Mouse (Mus musculus): Measurements from ENCODE around the gene Caprin1. TPM values are rescaled to one million over a fixed set of nuclear protein-coding genes. Genes with fewer than 3 reads are reported as not detected.

Caprin1 gene
- 180 TPM for polyA plus RNA-seq (2017; shearing (Covaris generic))

DNA sequence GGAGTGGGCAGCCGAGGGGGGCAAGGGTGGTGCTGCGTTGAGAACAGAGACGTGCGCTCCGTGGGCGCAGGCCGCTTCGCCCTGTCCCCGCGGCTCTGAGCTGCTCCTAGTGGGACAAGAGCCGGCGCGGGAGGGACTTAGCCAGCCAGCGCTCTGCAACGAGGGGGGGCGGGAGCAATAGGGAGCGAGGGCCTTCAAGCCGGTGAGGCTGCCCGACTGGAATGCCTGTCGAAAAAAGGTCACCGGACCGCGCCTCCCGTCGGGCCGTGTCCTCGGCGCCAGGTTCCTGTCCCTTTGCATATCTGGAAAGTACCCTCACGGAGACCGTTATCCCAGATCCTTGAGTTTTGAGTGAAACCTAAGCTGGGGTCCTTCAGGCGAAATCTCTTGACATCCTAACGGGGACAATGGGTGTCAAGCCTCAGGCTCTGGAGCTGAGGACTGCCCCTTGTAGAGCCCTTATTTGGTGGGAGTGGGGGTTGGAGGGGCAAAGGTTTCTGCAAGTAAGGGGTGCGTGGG is at the start of gene Caprin1:
Gene Caprin1 (minus strand): TSS at position 159 of the 519 bp plus-strand sequence.

GRCm38 (mm10) chr2:103760906-103761716 is 36.3 kb downstream of the Caprin1 start, which contains the start of gene Nat10:
Gene Nat10, minus strand, starts transcription at chr2:103761270.

Other genes with a start within 250 kb of the Caprin1 start
- 11.6 TPM for gene Abtb2, start 231.3 kb downstream of the Caprin1 start, polyA plus RNA-seq (2017; shearing (Covaris generic))
- 43.9 TPM for gene Nat10, start 36.4 kb downstream of the Caprin1 start, polyA plus RNA-seq (2017; shearing (Covaris generic))
- 0.53 TPM for gene Lmo2, start 160.3 kb upstream of the Caprin1 start, polyA plus RNA-seq (2017; shearing (Covaris generic))
- 51.5 TPM for gene Fbxo3, start 230.1 kb upstream of the Caprin1 start, polyA plus RNA-seq (2017; shearing (Covaris generic))
- gene 4931422A03Rik, start 230.7 kb upstream of the Caprin1 start, polyA plus RNA-seq (2017; shearing (Covaris generic)) = 4.7 TPM

All from activated CD4-positive, CD25-positive, alpha-beta regulatory T cell, adult 9 weeks (primary cell).